ENCODE assay signal across 9 mouse cellular contexts in the genomic region with DNA sequence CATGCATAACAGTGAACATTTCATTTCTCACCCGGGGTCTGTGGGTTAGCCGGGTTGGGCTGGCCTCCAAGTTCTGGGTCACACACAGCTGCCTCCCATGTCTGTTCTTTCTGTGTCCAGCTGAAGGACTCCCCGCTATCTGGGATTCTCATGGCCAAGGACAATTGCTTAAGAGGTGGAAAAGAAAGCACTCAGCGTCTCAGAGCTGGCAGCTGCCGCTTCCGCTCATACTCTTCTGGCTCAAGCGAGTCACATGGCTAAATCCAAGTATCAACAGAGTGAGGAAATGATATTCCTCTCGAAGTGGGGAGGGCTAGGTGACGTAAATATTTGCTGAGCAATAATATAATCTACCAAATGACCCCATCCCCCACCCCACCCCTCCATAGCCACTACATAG. TPM values are rescaled to one million over a fixed set of nuclear protein-coding genes. Genes with fewer than 3 reads are reported as not detected.
DNase-seq lines count a peak whose midpoint lies in the region; ATAC-seq and TF ChIP-seq lines count a peak whose summit lies in the region.
"Had no signal": no experiment of that assay in that cellular context is flagged by ENCODE, and none has a peak within 500 bp of the region (broad histone marks: within the 10 kb centered on the region; RNA-seq: fewer than 3 reads in every experiment).

No protein-coding gene starts in this region.

- peak; percentile 11 for TF ChIP-seq EP300 in stomach, postnatal 0 days (optimal IDR thresholded peaks at IDR 0.05)

- H3K27me3 ChIP-seq in hindbrain, postnatal 0 days (ENCODE audit: insufficient read depth, low read length): no peaks in the 10 kb centered on the region
- H3K27me3 ChIP-seq in hindbrain, embryonic 10.5 days (ENCODE audit: insufficient read depth, poor library complexity, severe bottlenecking): no peaks in the 10 kb centered on the region
- no peaks in the 10 kb centered on the region for H3K27me3 ChIP-seq in intestine, embryonic 14.5 days (replicated peaks; ENCODE audit: control insufficient read depth, insufficient read depth, low read length)
- no peaks in the 10 kb centered on the region for H3K27me3 ChIP-seq in liver, embryonic 16.5 days (ENCODE audit: control insufficient read depth, insufficient read depth, low read depth, low read length)
- no peaks in the 10 kb centered on the region for H3K27me3 ChIP-seq in stomach, postnatal 0 days (ENCODE audit: control insufficient read depth, insufficient read depth, low read length)
- no peaks in the 10 kb centered on the region for H3K27me3 ChIP-seq in thymus, adult 2 months (ENCODE audit: control insufficient read depth, insufficient read depth, low read length)

- no peak overlapping the region for H3K4me3 ChIP-seq in hindbrain, postnatal 0 days (ENCODE audit: low read length)
- H3K4me3 ChIP-seq in hindbrain, embryonic 10.5 days: no peak overlapping the region
- H3K4me3 ChIP-seq in intestine, embryonic 14.5 days (ENCODE audit: low read depth, low read length): no peak overlapping the region
- H3K4me3 ChIP-seq in liver, embryonic 16.5 days (ENCODE audit: low read depth, low read length): peak overlapping the region; percentile 43
- no peak overlapping the region for H3K4me3 ChIP-seq in stomach, postnatal 0 days (ENCODE audit: low read depth, low read length)
- no peak overlapping the region for H3K4me3 ChIP-seq in thymus, adult 2 months (ENCODE audit: control insufficient read depth, insufficient read depth, low read length)

- no peak for TF ChIP-seq CTCF in hindbrain, postnatal 0 days (IDR thresholded peaks at IDR 0.05; ENCODE audit: low read depth)
- no peak for TF ChIP-seq CTCF in stomach, postnatal 0 days (IDR thresholded peaks at IDR 0.05; ENCODE audit: low read depth)
- TF ChIP-seq CTCF in thymus, adult 2 months (IDR thresholded peaks at IDR 0.05; ENCODE audit: borderline replicate concordance, control insufficient read depth, extremely low read depth, insufficient read depth, low read length, poor library complexity): no peak

- no peaks in the 10 kb centered on the region for H3K9me3 ChIP-seq in hindbrain, postnatal 0 days (ENCODE audit: low read length)
- no peaks in the 10 kb centered on the region for H3K9me3 ChIP-seq in hindbrain, embryonic 10.5 days
- no peaks in the 10 kb centered on the region; the same call in 1 of the 2 replicates for H3K9me3 ChIP-seq in intestine, embryonic 14.5 days (ENCODE audit: control insufficient read depth, low read length)
- no peaks in the 10 kb centered on the region for H3K9me3 ChIP-seq in liver, embryonic 16.5 days (replicated peaks; ENCODE audit: control insufficient read depth, low read length)
- H3K9me3 ChIP-seq in stomach, postnatal 0 days (ENCODE audit: control insufficient read depth, low read length): no peaks in the 10 kb centered on the region
- H3K9me3 ChIP-seq: G1E had no signal

- DNase-seq in hindbrain, postnatal 0 days (ENCODE audit: low spot score): peak; percentile 68
- no peak for DNase-seq in hindbrain, embryonic 10.5 days (ENCODE audit: low spot score)
- peak; percentile 46 for DNase-seq in fat pad, adult 2 months (ENCODE audit: extremely low read depth, low read depth, low spot score)
- peak; percentile 63 for DNase-seq in intestine, embryonic 14.5 days (ENCODE audit: low spot score)
- peak; percentile 42 for DNase-seq in stomach, postnatal 0 days (ENCODE audit: low spot score)
- no peak for DNase-seq in layer of hippocampus, adult 9-10 months (ENCODE audit: low spot score)
- no peak for DNase-seq in thymus, adult 2 months

- H3K36me3 ChIP-seq in hindbrain, postnatal 0 days (ENCODE audit: insufficient read depth, low read length): no peaks in the 10 kb centered on the region
- no peaks in the 10 kb centered on the region for H3K36me3 ChIP-seq in hindbrain, embryonic 10.5 days
- H3K36me3 ChIP-seq in intestine, embryonic 14.5 days (ENCODE audit: control insufficient read depth, insufficient read depth, low read length): no peaks in the 10 kb centered on the region
- H3K36me3 ChIP-seq in liver, embryonic 16.5 days (ENCODE audit: control insufficient read depth, insufficient read depth): no peaks in the 10 kb centered on the region
- H3K36me3 ChIP-seq in stomach, postnatal 0 days (ENCODE audit: control insufficient read depth, insufficient read depth, low read length): no peaks in the 10 kb centered on the region
- no peaks in the 10 kb centered on the region for H3K36me3 ChIP-seq in thymus, adult 2 months (ENCODE audit: control insufficient read depth, insufficient read depth, low read length)
- H3K36me3 ChIP-seq: G1E had no signal

- WGBS in hindbrain, postnatal 0 days: 37% methylated on average over 9 of the region's 9 CpGs
- WGBS in hindbrain, embryonic 10.5 days: 81% methylated on average over 9 of the region's 9 CpGs
- WGBS in intestine, embryonic 14.5 days: 22% methylated on average over 9 of the region's 9 CpGs
- 41% methylated on average over 9 of the region's 9 CpGs for WGBS in liver, embryonic 16.5 days (ENCODE audit: insufficient replicate concordance)
- WGBS in stomach, postnatal 0 days: 11% methylated on average over 9 of the region's 9 CpGs
- 73% methylated on average over 9 of the region's 9 CpGs for WGBS in thymus, adult 2 months

- peaks cover 15% of the 10 kb centered on the region; the same call in 1 of the 2 replicates for H3K4me1 ChIP-seq in hindbrain, postnatal 0 days (ENCODE audit: insufficient read depth, low read length)
- peaks cover 12% of the 10 kb centered on the region for H3K4me1 ChIP-seq in hindbrain, embryonic 10.5 days (replicated peaks)
- H3K4me1 ChIP-seq in intestine, embryonic 14.5 days (replicated peaks; ENCODE audit: control insufficient read depth, insufficient read depth, low read length): peaks cover 28% of the 10 kb centered on the region
- H3K4me1 ChIP-seq in liver, embryonic 16.5 days (ENCODE audit: control insufficient read depth, low read depth, low read length): peaks cover 32% of the 10 kb centered on the region
- H3K4me1 ChIP-seq in stomach, postnatal 0 days (replicated peaks; ENCODE audit: control insufficient read depth, insufficient read depth): 0 out of 2 replicates have a peak, but pooled peaks cover 8% of the 10 kb centered on the region
- H3K4me1 ChIP-seq in thymus, adult 2 months (replicated peaks; ENCODE audit: control insufficient read depth, insufficient read depth, low read length): no peaks in the 10 kb centered on the region

- no peak overlapping the region for H3K27ac ChIP-seq in hindbrain, postnatal 0 days
- H3K27ac ChIP-seq in hindbrain, embryonic 10.5 days: no peak overlapping the region
- H3K27ac ChIP-seq in intestine, embryonic 14.5 days (ENCODE audit: low read depth): peak overlapping the region; percentile 18; the same call in 1 of the 2 replicates
- H3K27ac ChIP-seq in liver, embryonic 16.5 days (ENCODE audit: low read length): peak overlapping the region; percentile 88
- peak overlapping the region; percentile 85 for H3K27ac ChIP-seq in stomach, postnatal 0 days (replicated peaks)
- no peak overlapping the region for H3K27ac ChIP-seq in thymus, adult 2 months (ENCODE audit: control insufficient read depth, insufficient read depth, low read length)

- ATAC-seq in hindbrain, postnatal 0 days: peak; percentile 77
- ATAC-seq in intestine, embryonic 14.5 days (replicated peaks; ENCODE audit: low FRiP score, low TSS enrichment, low read depth): peak; percentile 54
- peak; percentile 47 for ATAC-seq in liver, embryonic 16.5 days (ENCODE audit: low read depth)
- ATAC-seq in stomach, postnatal 0 days (ENCODE audit: low FRiP score, low TSS enrichment): peak; percentile 80

- 0 out of 2 replicates have a peak overlapping the region, but pooled peaks have one; percentile 5 for H3K4me2 ChIP-seq in hindbrain, postnatal 0 days (ENCODE audit: low read depth, low read length)
- H3K4me2 ChIP-seq in intestine, embryonic 14.5 days (ENCODE audit: low read length): peak overlapping the region; percentile 3
- H3K4me2 ChIP-seq in liver, embryonic 16.5 days (ENCODE audit: low read depth, low read length): peak overlapping the region; percentile 63
- 0 out of 2 replicates have a peak overlapping the region, but pooled peaks have one; percentile 9 for H3K4me2 ChIP-seq in stomach, postnatal 0 days (replicated peaks; ENCODE audit: low read depth)

- TF ChIP-seq POLR2A in thymus, adult 2 months (IDR thresholded peaks at IDR 0.05; ENCODE audit: control insufficient read depth, extremely low read depth, insufficient read depth, low read length, poor library complexity): no peak

- no peak overlapping the region for H3K9ac ChIP-seq in hindbrain, postnatal 0 days (replicated peaks; ENCODE audit: low read length)
- H3K9ac ChIP-seq in intestine, embryonic 14.5 days (ENCODE audit: low read length): no peak overlapping the region
- peak overlapping the region; percentile 58 for H3K9ac ChIP-seq in liver, embryonic 16.5 days (ENCODE audit: low read depth, low read length)
- no peak overlapping the region for H3K9ac ChIP-seq in stomach, postnatal 0 days (ENCODE audit: low read length)

RNA-seq across cellular contexts. Expression of a gene that starts 25.9 kb away (rescaled TPM):
- 22.2 and 28.8 TPM in 2 replicates for total RNA-seq in hindbrain, postnatal 0 days (2014; rRNA removed)
- polyA plus RNA-seq in hindbrain, postnatal 0 days (2015; fragmentation: Nextera tagmentation; extraction: Ambion mirVana): 44.9 and 50.7 TPM in 2 replicates
- polyA plus RNA-seq in hindbrain, embryonic 10.5 days (2016; fragmentation: Nextera tagmentation; extraction: Ambion mirVana): 79.4 and 105 TPM in 2 replicates
- polyA plus RNA-seq in intestine, embryonic 14.5 days (2014; fragmentation: Nextera tagmentation; extraction: Ambion mirVana): 69.1 and 76.2 TPM in 2 replicates
- 55.7 and 60.3 TPM in 2 replicates for polyA plus RNA-seq in liver, embryonic 16.5 days (2015; fragmentation: Nextera tagmentation; extraction: Ambion mirVana)
- 29.7 and 30.6 TPM in 2 replicates for polyA plus RNA-seq in stomach, postnatal 0 days (2015; fragmentation: Nextera tagmentation; extraction: Ambion mirVana)
- polyA plus RNA-seq in thymus, adult 2 months (2012; rRNA removed): 21.2 and 30.2 TPM in 2 replicates

Comparison
In these comparisons a context has a peak if more than half of its experiments do, and no peak if none do; other contexts are left out.
1. DNase-seq: peak in hindbrain, postnatal 0 days (single experiment), fat pad, adult 2 months (single experiment), intestine, embryonic 14.5 days (single experiment) and stomach, postnatal 0 days (single experiment); none in hindbrain, embryonic 10.5 days (single experiment), layer of hippocampus, adult 9-10 months (single experiment) and thymus, adult 2 months (single experiment).
2. H3K27ac ChIP-seq: peak in intestine, embryonic 14.5 days (single experiment), liver, embryonic 16.5 days (single experiment) and stomach, postnatal 0 days (single experiment); none in hindbrain, postnatal 0 days (single experiment), hindbrain, embryonic 10.5 days (single experiment) and thymus, adult 2 months (single experiment).
3. H3K4me2 ChIP-seq: peak in every context shown above with its lines; median percentile 63 in liver, embryonic 16.5 days; 9 in stomach, postnatal 0 days; 5 in hindbrain, postnatal 0 days; 3 in intestine, embryonic 14.5 days.
4. Peak in every context shown above with its lines, with median percentiles within 50 percentile points of each other: ATAC-seq.